Mouse (Mus musculus) cerebellum, postnatal 25 days (tissue): ENCODE results near the gene Tet3.

Experiments used
- DNase-seq, 2 experiments: peaks; one replicate each; pipeline ENCODE4 v3.0.0; 2021; ENCODE audit warnings: mixed read lengths in 2 of 2

Tet3 gene

GRCm38 (mm10) chr6:83439781-83440180, 19.1 kb downstream of the Tet3 start:
- DNase-seq = peak; percentile 70 to 71

- DNase-seq = peak; percentile 57 to 61
Measured at GRCm38 (mm10) chr6:83439119-83439767, 19.6 kb downstream of the Tet3 start.

GRCm38 (mm10) chr6:83438584-83438983, 20.3 kb downstream of the Tet3 start:
- DNase-seq = peak; percentile 43 to 52

GRCm38 (mm10) chr6:83437802-83438201, 21.1 kb downstream of the Tet3 start:
- DNase-seq = no peak

GRCm38 (mm10) chr6:83437225-83437624, 21.7 kb downstream of the Tet3 start:
- no peak for DNase-seq

GRCm38 (mm10) chr6:83436547-83436946, 22.3 kb downstream of the Tet3 start:
- no peak for DNase-seq

- peak in 1 of 2 experiments; percentile 59 for DNase-seq
Measured at GRCm38 (mm10) chr6:83435174-83435573, 23.7 kb downstream of the Tet3 start.

GRCm38 (mm10) chr6:83433546-83433945, 25.3 kb downstream of the Tet3 start:
- no peak for DNase-seq

GRCm38 (mm10) chr6:83432966-83433365, 25.9 kb downstream of the Tet3 start:
- DNase-seq = no peak

- DNase-seq = peak; percentile 85 to 88
Measured at GRCm38 (mm10) chr6:83427968-83428731, 30.7 kb downstream of the Tet3 start.

GRCm38 (mm10) chr6:83427512-83427911, 31.4 kb downstream of the Tet3 start:
- DNase-seq = peak in 1 of 2 experiments; percentile 53

GRCm38 (mm10) chr6:83426576-83426975, 32.3 kb downstream of the Tet3 start:
- peak; percentile 84 to 86 for DNase-seq

- no peak for DNase-seq
Measured at GRCm38 (mm10) chr6:83424053-83424404, 34.9 kb downstream of the Tet3 start.

- DNase-seq = no peak
Measured at GRCm38 (mm10) chr6:83423400-83424052, 35.4 kb downstream of the Tet3 start.

- DNase-seq = peak in 1 of 2 experiments; percentile 52
Measured at GRCm38 (mm10) chr6:83421866-83422649, 36.8 kb downstream of the Tet3 start.

- peak; percentile 57 to 65 for DNase-seq
Measured at GRCm38 (mm10) chr6:83419516-83419915, 39.4 kb downstream of the Tet3 start.

GRCm38 (mm10) chr6:83417531-83417930, 41.4 kb downstream of the Tet3 start:
- no peak for DNase-seq

- no peak for DNase-seq
Measured at GRCm38 (mm10) chr6:83417104-83417502, 41.8 kb downstream of the Tet3 start.

GRCm38 (mm10) chr6:83416261-83417103, 42.4 kb downstream of the Tet3 start:
- DNase-seq = no peak

- DNase-seq = no peak
Measured at GRCm38 (mm10) chr6:83415356-83415940, 43.4 kb downstream of the Tet3 start.

GRCm38 (mm10) chr6:83414601-83415355, 44.1 kb downstream of the Tet3 start:
- no peak for DNase-seq
